Mouse (Mus musculus) megakaryocyte, embryonic 14.5 days (primary cell): ENCODE results near the gene Gm5767.

ENCODE experiments used
- FLI1 ChIP-seq: IDR thresholded peaks from 2 replicates; pipeline ENCODE4 v1.6.1; 2012; ENCODE audit warnings: low read length, inconsistent platforms, mixed read lengths
- GATA1 ChIP-seq: IDR thresholded peaks from 3 replicates; pipeline ENCODE4 v1.6.1; 2012; ENCODE audit warnings: mixed read lengths, low read length, inconsistent platforms, borderline replicate concordance

DNA sequence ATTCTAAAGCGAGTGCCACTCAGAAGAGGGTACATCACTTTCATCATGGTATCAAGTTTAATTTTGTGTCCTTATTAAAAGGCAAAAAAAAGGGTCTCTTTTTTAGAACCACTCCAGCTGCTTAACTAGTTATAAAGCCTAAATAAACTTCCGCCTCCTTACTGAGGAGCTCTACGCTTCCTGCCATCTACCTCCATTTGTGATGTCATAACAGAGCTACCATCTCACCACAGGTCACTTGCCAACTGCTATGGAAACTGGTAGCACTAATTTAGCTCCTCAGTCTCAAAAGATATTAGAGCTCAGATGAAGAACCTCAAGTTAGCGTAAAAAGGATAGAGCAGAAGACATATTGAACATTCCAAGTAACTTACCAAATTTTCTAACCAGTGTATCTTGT is 39.9 kb downstream of the Gm5767 start:
- TF ChIP-seq GATA1: no peak
- TF ChIP-seq FLI1: no peak
